Mouse (Mus musculus): ENCODE measurements at regions not wholly inside any gene's neighbourhood (a gene's known extent, or its start where the extent isn't known, plus 50 kb on each side); places are given as distances from the start of the nearest gene placed in this dataset.

DNA sequence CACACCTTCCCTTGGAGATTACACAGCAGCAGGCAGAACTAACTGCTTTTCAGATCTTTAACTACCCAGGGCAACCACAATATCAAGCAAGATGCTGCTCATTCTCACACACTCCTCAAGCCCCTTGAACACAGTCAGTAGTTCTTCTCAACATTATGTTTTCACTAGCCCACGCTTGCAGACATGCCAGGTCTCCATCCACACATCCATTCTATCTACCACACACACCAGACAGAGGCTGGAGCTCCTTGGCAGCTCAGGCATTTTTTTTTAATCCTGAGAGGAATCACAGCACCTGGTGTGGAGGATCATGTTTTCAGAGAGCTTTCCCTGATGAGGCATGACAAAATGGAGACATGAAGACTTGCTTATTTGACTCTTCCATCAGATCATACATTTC is 124.9 kb downstream of the Fasl start:
- TF ChIP-seq POLR2A (IDR thresholded peaks at IDR 0.05; ENCODE audit: borderline replicate concordance, control insufficient read depth, low read depth, low read length) = no peak
- TF ChIP-seq CTCF (IDR thresholded peaks at IDR 0.05; ENCODE audit: control insufficient read depth, insufficient read depth, low read length) = no peak
